Mouse (Mus musculus) embryo, embryonic 11.5 days (tissue): Measurements from ENCODE around the gene Cnih3.

Experiments
- DNase-seq: peaks from one replicate; pipeline ENCODE4 v3.0.0-alpha.2; 2012; ENCODE audit warnings: low read depth, low spot score

Gene Cnih3

DNA sequence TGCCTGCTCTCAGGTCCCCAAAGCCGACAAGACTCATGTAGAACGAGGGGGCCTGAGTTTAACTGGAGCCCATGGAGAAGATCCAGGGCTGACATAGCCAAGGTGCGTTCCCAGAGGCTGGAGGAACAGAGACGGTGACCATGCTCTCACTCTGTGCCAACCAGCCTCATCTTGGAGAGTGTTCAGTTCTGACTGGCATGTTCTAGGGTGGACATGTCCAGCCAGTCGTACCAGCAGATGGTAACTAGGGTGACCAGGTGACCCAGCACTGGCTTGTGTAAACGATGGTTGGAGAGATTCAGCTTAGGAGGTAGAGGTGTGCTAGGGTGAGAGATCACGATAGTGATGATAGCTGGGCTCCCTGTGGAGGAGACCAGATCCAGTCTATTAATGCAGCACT lies 50.6 kb downstream of the Cnih3 start:
- DNase-seq: no peak

DNA sequence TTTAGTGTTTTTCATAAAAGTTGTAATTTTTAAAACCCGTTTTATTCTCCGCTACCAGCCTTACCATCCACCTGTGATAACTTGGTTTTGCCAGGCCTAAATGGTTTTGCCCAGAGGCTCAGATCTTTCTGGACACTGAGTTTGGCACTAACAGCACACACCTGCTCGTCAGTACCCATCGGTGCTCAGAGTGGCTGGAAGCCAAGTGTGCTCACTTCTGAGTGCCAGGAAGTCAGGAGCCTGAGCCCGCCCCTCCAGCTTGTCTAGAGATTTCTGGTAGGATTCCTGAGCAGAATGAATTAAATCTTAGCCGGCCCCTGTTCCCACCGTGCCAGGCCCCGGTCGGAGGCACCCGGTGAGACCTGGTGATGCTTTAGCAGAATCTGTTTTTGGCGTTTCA lies 54.9 kb downstream of the Cnih3 start:
- no peak for DNase-seq

DNA sequence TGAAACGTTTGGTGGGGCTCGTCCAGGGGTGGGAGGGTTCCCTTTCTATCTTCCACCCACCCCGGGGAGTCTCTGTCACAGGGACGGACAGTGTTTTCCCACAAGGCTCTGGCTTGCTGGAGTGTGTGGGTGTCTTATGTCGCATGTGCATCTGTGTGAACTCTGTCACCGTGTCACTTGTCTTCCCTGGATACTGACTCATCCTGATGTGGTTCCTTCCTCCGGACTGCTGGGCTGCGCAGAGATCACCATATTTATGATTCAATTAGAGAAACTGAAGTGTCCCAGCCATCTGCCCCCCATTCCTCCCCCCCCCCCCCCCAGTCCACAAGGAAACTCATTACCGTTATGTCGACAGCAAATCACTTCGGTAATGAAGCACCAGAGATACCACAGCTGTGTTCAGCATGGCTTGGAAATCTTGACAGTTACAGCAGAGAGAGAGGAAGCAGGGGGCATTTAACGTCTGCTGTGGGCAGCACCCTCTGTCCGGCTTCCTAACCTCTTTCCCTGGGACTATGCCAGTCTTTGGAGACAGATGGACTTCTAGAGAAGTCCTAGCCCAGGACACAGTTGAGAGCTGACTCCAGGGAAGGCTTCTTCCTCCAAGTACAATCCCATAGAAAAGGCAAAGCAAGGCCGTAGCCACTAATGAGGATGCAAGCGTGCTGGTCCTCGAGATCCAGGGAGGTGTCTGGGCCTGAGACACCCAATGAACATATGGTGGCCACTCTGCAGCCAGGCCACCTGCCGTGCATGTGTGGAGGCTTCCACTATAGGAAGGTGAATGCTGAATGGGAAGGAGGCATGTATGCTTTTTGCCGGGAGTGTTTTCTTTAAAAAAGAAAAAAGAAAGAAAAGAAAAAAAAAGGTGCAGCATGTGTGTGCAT lies 55.9 kb downstream of the Cnih3 start:
- no peak for DNase-seq

DNA sequence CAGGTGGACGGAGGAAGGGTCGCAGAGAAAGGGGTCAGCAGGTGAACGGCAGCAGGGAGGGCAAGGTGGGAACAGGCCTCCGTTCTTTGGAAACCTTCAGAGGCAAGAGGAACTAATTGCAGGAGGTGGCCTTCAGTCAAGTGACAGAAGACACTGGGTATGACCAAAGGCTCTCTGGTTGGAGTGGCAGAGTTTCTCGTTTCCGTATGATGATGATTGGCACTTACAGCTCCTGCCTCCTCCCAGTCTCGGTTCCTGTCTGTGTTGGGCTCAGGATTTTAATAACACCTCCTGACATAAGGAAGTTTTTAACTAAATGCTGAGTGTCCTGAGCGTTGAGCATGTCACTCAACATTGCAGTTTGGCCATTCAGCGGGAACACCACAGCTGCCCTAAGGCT lies 57.3 kb downstream of the Cnih3 start:
- DNase-seq: no peak

DNA sequence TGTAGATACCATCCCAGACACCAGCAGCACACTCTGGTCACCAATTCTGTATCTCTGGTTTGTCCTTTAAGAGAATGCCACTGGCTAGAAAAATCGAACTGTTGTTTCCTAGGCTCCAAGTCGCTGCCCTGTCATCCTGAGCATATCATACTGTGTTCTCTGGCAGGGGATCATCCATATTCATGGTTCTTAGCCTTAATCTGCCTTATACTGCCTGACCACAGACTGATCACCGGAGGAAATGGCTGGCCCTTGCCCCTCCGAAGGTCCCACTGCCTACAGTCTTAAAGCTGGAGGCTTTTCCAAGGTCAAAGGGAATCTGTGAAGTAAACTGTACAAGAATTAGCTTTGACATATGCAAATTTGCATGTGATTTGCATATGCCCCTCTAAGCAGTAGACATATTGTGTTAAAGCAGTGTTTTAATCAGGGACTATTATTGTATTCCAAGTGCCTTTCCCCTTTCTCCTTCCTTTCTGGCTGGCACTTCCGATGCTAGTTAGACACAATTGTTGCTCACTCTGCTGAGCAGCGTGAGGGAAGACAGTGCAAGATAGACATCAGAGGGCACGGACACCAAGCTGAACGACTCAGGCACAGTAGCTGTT lies 58.3 kb downstream of the Cnih3 start:
- DNase-seq: no peak

DNA sequence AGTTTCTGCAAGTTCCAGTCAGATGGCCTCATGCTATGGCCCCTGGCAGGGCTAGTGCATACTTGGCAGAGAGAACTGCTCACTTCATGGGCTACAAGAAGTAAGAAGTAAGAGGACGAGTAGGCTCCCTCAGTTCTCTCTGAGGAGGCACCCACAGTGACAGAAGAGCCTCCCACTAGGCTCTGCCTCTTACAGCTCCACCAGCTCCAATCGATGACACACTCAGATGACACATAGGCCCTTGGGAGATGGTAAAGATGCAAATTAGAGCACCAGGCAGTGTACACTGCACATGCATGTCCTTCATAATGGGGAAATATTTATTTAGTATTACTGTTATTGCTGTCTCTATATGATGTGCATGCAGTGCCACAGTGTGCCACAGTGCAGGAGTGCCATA lies 62.6 kb downstream of the Cnih3 start:
- DNase-seq: no peak

DNA sequence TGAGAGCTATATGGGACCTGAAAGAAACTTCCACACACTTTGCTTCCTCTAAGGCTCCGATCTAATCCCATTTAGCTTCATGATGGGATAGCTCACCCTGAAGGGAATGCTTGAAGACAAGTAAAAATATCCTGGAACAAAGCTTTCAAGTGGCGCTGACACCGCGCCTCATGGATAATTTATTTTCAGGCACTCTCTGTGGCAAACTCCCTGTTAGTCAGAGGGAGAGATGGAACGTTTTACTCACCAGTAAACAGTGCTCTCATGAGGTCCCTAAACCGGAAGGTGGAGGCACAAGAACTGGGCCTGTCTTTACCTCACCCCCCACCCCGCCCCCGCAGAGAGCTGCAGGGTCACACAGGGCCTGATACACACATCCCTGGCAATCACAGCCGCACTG lies 64.4 kb downstream of the Cnih3 start:
- DNase-seq: no peak

DNA sequence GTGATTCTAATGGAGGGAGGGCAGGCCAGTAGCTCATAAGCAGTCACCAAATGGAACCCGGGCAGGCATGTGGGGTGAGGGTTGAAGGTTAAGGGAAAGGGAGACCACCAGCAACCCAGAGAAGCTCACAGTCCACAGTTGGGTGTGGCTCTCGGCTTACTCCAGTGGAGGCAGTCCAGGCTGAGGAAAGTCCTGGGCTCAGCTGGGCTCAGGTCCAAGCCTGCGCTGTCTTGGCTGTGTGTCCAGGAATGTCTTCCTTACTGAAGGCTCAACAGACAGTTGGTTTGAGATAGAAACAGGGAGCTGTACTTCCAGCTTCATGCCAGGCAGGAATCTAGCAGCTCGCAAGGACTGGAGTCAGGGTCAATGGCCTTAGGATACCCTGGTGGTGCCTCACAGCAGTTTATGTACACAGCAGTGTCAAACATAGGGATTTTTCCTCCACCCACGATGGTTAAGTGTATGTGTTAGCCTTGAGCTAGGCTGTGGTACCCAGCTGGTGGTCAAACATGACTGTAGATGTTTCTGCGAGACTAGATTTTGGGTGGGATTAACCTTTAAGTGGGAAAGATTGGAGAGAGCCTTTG lies 65.6 kb downstream of the Cnih3 start:
- DNase-seq: no peak

DNA sequence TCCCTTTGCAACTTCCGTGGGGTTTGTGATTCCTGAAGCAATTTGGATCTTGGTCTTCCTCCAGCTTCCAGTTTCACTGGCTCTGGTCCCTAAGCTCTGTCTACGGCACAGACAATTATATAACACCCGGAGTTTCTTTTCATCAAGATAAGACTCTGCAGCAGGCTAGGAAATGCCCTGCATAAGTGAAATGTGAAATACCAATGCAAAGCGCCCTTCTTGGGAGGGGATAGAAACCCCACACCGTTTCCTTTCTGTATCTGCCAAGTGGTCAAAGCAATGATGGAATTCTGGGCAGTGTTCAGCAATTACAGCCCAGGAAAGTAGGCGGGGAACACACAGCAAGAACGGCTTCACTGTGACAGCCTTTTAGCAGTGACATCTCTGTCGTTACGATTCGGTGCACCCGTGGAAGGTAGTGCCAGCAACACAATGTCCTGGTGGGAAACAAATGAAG lies 67.7 kb downstream of the Cnih3 start:
- DNase-seq: no peak

DNA sequence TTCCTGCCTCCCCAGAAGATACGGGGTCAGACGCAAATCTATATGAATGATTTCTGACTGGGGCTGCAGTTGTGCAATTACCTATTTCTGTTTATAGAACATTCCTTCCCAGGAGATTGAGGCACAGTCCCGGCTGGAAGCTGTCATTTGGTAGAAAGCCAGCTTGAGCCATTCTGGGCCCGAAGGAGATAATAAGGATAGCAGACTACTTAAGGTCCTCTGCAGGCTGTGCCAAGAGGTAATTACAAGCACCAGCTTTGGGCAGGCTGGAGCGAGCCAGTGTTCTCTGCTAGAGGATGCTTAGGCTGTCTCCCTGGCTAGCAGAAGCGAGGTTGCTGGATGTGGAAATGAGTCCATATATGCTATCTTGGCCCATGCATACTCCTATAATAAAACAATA lies 70.4 kb downstream of the Cnih3 start:
- DNase-seq: no peak

DNA sequence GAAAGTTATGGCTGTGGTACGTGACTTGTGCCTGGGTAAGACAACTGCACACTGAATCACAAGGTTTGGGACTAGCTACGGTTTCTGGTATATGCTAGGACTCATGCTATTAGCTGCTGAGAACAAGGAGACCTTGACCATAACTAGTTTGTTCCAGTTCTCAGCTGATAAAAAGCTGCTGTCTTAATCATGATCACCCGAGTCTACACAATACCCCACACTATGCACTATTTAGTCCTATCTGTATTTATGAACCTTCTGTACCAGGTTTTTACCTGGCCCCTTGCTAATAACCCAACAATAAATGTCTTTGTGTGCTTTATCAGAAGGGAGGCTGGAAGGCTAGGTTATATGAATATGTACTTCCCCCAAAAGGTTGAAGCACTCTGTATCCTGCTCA lies 72.5 kb downstream of the Cnih3 start:
- DNase-seq: no peak

DNA sequence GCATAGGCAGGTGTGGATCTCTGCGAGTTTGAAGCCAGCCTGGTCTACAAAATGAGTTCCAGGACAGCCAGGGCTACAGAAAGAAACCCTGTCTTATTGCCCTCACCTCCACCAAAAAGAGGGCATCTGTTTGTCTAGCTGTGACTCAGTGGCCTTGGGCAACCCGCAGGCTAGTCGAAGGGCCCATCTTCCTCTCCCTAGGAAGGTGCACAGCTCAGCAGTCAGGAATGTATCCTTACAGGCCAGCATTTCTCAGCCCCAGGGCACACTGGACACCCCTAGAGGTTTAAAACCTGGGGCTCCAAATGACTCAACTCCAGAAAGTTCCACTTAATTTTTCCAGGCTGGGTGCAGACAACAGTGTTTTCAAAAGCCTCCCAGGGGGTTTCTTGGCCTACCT lies 73.0 kb downstream of the Cnih3 start:
- no peak for DNase-seq

DNA sequence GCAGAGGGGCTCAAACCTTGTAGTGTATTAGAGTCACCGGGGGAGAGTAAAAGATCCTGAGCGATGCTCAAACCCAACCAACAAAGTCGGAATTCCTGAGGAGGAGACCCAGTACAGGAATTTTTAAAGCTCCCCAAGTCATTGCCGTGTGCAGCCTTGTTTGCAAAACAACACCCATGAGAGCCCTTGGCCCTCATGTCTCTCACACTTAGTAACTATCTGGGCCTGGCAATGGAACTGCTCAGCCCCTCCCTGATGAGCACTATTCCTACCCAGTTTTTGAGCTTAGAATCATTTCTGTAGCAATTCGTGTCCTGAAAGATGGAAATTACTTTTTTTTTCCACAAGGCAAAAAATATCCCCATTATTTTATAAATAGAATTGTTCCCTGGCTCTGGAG lies 74.0 kb downstream of the Cnih3 start:
- DNase-seq: no peak

DNA sequence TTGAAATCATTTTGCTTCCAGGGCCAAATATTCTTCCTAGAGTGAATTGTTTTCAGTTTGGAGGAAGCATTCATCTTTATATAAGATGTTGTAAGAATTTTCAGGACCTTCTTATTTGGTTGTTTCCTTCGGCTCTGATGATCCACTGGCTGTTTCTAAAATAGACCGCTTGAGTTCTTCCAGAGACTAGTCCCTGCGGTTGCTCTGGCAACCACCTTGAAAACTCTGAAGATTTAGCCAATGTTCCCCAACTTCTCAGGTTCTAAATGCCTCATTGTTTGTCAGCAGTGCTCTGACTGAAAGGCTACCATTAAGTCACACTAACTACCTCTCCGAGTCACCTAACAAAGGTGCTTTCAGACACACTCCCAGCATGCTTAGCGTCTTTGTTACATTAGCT lies 80.8 kb downstream of the Cnih3 start:
- no peak for DNase-seq

DNA sequence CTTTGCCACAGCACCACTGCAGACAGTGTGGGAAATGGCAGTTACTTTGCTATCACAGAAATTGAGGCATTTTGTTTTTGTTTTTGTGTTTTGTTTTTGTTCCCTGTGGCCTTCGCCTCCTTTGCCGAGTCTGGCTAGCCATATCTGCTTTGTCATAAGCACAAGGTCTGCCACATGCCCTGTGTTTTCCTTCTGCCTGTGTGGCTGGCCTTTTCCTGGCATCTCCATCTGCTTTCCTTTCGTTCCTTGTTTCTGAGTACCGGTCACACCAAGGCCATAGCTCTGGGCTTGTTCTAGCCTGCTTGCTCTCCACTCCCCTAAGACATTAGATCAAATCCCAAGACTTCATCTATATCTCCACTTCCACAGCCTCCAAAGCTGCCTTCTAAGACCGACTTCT lies 83.0 kb downstream of the Cnih3 start:
- DNase-seq: no peak

DNA sequence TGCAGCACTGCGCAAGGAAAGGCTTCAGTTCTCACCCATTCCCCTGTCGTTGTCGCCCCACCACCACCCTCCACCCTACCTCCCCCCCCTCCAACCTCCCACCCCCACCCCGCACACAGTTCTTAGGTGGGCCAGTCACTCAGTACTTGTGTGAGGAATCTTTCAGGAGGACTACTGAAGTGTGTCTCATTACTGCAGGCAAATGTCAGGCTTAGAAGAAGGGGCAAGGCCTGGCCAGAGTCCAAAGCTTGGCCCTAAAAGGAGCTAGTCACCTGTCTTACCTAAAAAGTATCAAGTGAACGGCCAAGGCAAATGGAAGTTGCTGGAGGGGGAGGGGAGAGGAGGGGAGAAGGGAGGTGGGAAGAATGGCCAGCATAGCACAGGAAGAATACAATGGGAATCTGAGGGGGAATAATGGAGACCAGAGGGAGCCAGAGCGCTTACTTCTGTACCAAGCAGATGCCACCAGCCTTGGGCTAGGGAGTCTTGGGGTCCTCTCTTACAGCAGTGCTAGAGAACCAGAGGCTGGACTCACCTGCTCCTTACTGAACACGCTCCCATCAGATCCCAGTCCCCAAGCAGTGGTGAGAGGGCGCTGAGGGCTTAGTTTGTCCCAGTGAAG lies 88.7 kb downstream of the Cnih3 start:
- DNase-seq: no peak

DNA sequence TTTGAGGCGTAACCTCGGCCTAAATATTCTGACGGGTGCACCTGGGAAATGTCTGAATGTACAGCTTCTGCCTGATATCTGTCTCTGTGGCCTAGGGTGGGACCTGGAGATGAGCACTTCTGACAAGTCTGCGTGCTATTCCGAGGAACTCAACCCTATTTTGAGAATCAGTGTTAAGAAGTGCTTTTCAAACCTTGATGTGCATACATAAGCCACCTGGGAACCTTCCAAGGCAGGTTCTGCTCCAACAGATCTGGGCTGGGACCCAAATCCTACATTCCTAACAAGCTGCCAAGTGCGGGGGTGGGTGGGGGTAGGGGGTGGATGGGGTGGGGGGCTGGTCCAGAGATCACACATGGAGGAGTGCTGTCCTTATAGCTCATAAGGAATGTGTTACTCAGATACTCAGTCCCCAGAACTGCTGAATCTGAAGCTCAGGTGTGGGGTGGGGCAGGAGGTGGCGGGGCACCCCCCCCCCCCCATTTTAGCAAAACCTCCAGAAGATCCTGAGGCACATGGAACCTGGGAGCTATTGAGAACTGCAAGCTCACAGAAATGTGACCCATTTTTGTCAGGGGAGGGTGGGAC lies 89.3 kb downstream of the Cnih3 start:
- DNase-seq: no peak

DNA sequence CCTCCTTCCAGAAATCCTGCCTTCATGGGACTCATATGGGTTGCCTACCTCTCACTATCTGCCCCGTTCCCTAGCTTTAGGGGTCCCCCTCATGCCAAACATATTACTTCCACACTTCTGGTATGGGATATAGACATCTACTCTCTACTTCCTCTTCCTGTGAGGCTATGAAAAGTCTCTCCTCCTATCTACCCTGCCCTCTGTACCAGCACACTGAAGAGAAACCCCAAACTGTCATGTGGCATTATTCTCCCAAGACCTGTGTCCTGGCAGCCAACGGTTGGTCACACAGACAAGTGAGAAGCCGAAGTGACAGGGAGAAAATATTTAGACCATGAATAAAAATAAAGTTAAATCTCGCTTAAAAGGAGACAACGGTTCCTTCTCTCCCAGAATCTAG lies 92.6 kb downstream of the Cnih3 start:
- DNase-seq: no peak

DNA sequence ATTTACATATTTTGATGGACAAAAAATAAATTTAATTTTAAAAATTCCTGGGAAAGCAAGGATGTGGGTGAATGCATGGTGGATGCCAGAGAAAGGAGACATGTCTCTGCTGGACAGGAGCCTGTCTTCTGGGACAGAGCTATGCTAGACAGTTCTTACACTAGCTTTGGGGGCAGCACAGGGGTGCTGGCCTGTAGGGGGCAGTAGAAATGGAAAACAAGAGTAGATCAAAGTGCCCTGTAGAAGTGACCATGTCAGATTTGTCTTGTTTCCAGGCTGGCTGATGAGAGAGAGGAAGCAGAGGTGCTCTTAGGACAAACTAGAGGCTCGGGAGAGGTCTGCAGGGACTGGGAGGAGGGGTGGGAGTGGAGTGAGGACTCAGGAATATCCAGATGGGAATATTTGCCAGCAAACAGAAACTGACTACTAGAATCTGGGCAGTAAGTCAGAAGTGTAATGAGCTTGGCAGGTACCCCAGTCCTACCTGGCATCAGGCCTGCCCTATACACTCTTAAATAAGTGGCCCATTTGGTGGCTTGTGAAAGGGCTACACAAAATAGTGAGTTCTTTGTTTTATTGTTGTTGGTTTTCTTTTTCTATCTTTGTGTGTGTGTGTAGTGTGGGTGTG lies 93.3 kb downstream of the Cnih3 start:
- no peak for DNase-seq

DNA sequence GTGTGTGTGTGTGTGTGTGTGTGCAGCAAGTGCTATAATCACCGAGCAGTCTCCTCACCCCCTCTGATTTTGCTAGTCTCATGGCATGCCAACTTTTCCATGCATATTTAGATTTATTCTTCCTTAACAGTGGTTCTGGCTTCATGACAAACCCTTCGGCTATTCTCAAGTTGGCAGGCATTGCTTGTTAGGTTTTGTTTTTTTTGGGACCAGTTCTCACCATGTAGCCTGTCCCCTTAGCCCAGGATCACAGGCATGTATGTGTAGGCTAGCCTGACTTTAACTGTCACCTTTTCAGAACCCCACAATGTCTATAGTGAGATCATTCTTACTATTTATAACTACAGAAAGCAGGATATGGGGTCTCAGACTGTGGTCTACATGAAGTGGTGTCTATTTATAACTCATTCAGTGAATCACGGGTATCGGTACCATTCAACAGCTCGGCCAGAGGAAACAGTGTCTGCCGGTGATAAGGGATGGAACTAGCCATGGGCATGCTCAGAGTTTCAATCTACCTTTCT lies 94.2 kb downstream of the Cnih3 start:
- DNase-seq: no peak

DNA sequence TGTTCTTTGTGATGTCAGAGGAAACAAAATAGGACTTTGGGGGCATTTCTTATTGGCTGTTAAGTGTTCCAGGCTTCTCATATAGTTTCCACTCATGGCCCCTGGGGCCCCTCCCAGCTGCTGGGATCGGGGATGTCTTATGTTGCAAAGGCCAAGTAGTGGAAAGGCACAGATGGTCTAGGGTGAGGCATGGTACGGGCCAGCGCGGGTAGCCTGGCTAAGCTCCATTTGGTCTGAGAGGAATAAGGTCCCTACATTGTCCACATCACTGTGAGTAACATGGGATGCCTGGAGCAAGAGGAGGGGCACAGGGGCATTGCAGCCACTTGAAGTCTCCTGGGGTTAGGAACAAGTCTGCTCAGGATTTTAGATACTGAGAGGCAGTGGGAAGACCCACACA lies 95.1 kb downstream of the Cnih3 start:
- DNase-seq: no peak
